Mouse (Mus musculus) intestine, postnatal 0 days (tissue): ENCODE results near the gene Adamtsl4. TPM values are rescaled to one million over a fixed set of nuclear protein-coding genes. Genes with fewer than 3 reads are reported as not detected.

Experiments used
- ATAC-seq: fragments of 200-750 bp; cut with Nextera tagmentation; 2 replicates; pipeline ENCODE4 v1.8.0; 2017; ENCODE audit warnings: mild to moderate bottlenecking, moderate TSS enrichment, moderate library complexity
- H3K27ac ChIP-seq: fragments of 300-500 bp; sonication (generic); 2 replicates; pipeline ENCODE4 v1.5.1; 2014; ENCODE audit warnings: mild to moderate bottlenecking, low read depth, low read length, moderate library complexity
- H3K27me3 ChIP-seq: fragments of 300-500 bp; sonication (generic); replicated peaks from 2 replicates; pipeline ENCODE4 v1.6.1; 2014; ENCODE audit warnings: low read length, mixed read lengths; ENCODE audit not compliant: control insufficient read depth, insufficient read depth
- H3K36me3 ChIP-seq: fragments of 300-500 bp; sonication (generic); 2 replicates; pipeline ENCODE4 v1.6.1; 2014; ENCODE audit warnings: mild to moderate bottlenecking, moderate library complexity; ENCODE audit not compliant: control insufficient read depth, insufficient read depth
- H3K4me1 ChIP-seq: fragments of 300-500 bp; sonication (generic); replicated peaks from 2 replicates; pipeline ENCODE4 v1.6.1; 2014; ENCODE audit warnings: antibody characterized with exemption, low read length, mixed read lengths; ENCODE audit not compliant: control insufficient read depth, insufficient read depth
- H3K4me2 ChIP-seq: fragments of 300-500 bp; sonication (generic); replicated peaks from 2 replicates; pipeline ENCODE4 v1.6.1; 2014; ENCODE audit warnings: low read depth, mild to moderate bottlenecking, moderate library complexity
- H3K4me3 ChIP-seq: fragments of 300-500 bp; sonication (generic); 2 replicates; pipeline ENCODE4 v1.5.1; 2014; ENCODE audit warnings: low read depth, low read length
- H3K9ac ChIP-seq: fragments of 300-500 bp; sonication (generic); 2 replicates; pipeline ENCODE4 v1.6.1; 2014; ENCODE audit warnings: mild to moderate bottlenecking, low read depth, low read length
- H3K9me3 ChIP-seq: fragments of 300-500 bp; sonication (generic); 2 replicates; pipeline ENCODE4 v1.6.1; 2016; ENCODE audit warnings: mixed run types; ENCODE audit not compliant: control insufficient read depth
- CTCF ChIP-seq: sonication (generic); IDR thresholded peaks from 2 replicates; pipeline ENCODE4 v1.5.1; 2016; ENCODE audit warnings: low read depth, mild to moderate bottlenecking, control low read depth, antibody characterized with exemption, moderate library complexity
- WGBS: fragments of 180-500 bp; shearing (Covaris S2); extraction: QIAGEN DNeasy Blood & Tissue Kit; methylation state at CpG from one replicate; pipeline ENCODE4 v1.1.7; 2014; 5-methylcytosine and 5-hydroxymethylcytosine counted together
- polyA plus RNA-seq: library from polyadenylated mRNA; unstranded; fragments of >200 nt; fragmentation: Nextera tagmentation; extraction: Ambion mirVana; gene quantifications from 2 replicates; pipeline ENCODE4 v1.2.1, GENCODE M21; 2015

Adamtsl4 gene
- polyA plus RNA-seq, 1 experiment from 2014 or later, result 3.8 TPM

- no peak overlapping the region for H3K4me2 ChIP-seq
- no peaks in the 10 kb centered on the region for H3K27me3 ChIP-seq
- H3K4me1 ChIP-seq, result no peaks in the 10 kb centered on the region
- H3K9ac ChIP-seq, result no peak overlapping the region
- TF ChIP-seq CTCF, result peak; percentile 41
- H3K9me3 ChIP-seq, result no peaks in the 10 kb centered on the region
- H3K27ac ChIP-seq, result no peak overlapping the region
- ATAC-seq, result no peak
- 78% methylated on average over 7 of the region's 7 CpGs for WGBS
- H3K4me3 ChIP-seq, result no peak overlapping the region
- no peaks in the 10 kb centered on the region for H3K36me3 ChIP-seq
These were observed 35.4 kb downstream of the Adamtsl4 start for GRCm38 (mm10) chr3:95652204-95652811.

- no peak for ATAC-seq
- Histone ChIP-seq H3K36me3 (no peaks in the 10 kb centered on the region), H3K4me2 (no peak overlapping the region), H3K27me3 (no peaks in the 10 kb centered on the region), H3K4me3 (no peak overlapping the region), H3K9ac (no peak overlapping the region), H3K9me3 (no peaks in the 10 kb centered on the region), H3K27ac (peak overlapping the region; percentile 74; the same call in 1 of the 2 replicates), H3K4me1 (no peaks in the 10 kb centered on the region)
- 86% methylated on average over 16 of the region's 16 CpGs for WGBS
- no peak for TF ChIP-seq CTCF
These were observed 36.1 kb downstream of the Adamtsl4 start for GRCm38 (mm10) chr3:95651391-95652203.

- TF ChIP-seq CTCF, result no peak
- Histone ChIP-seq H3K9me3 (no peaks in the 10 kb centered on the region), H3K27ac (peak overlapping the region; percentile 74), H3K4me1 (no peaks in the 10 kb centered on the region), H3K36me3 (no peaks in the 10 kb centered on the region), H3K9ac (no peak overlapping the region), H3K4me2 (0 out of 2 replicates have a peak overlapping the region, but pooled peaks have one; percentile 32), H3K4me3 (no peak overlapping the region), H3K27me3 (no peaks in the 10 kb centered on the region)
- peak; percentile 17; the same call in 1 of the 2 replicates for ATAC-seq
- WGBS, result 78% methylated on average over 3 of the region's 3 CpGs
These were observed 36.7 kb downstream of the Adamtsl4 start for GRCm38 (mm10) chr3:95651033-95651373.

GRCm38 (mm10) chr3:95650276-95651032 is 37.3 kb downstream of the Adamtsl4 start:
- ATAC-seq, result peak; percentile 58
- H3K4me2 ChIP-seq, result 0 out of 2 replicates have a peak overlapping the region, but pooled peaks have one; percentile 32
- TF ChIP-seq CTCF, result no peak
- no peaks in the 10 kb centered on the region for H3K27me3 ChIP-seq
- 48% methylated on average over 6 of the region's 6 CpGs for WGBS
- H3K9ac ChIP-seq, result no peak overlapping the region
- H3K36me3 ChIP-seq, result no peaks in the 10 kb centered on the region
- peak overlapping the region; percentile 74 for H3K27ac ChIP-seq
- no peaks in the 10 kb centered on the region for H3K9me3 ChIP-seq
- no peaks in the 10 kb centered on the region for H3K4me1 ChIP-seq
- no peak overlapping the region for H3K4me3 ChIP-seq

- no peak overlapping the region for H3K9ac ChIP-seq
- 77% methylated on average over 5 of the region's 5 CpGs for WGBS
- no peaks in the 10 kb centered on the region for H3K9me3 ChIP-seq
- no peaks in the 10 kb centered on the region for H3K4me1 ChIP-seq
- no peak for ATAC-seq
- H3K36me3 ChIP-seq, result no peaks in the 10 kb centered on the region
- no peak overlapping the region for H3K4me2 ChIP-seq
- H3K27ac ChIP-seq, result no peak overlapping the region
- H3K4me3 ChIP-seq, result no peak overlapping the region
- H3K27me3 ChIP-seq, result no peaks in the 10 kb centered on the region
- no peak for TF ChIP-seq CTCF
These were observed 39.7 kb downstream of the Adamtsl4 start for GRCm38 (mm10) chr3:95648016-95648415.
